Mouse (Mus musculus): ENCODE results near the gene Olfr394. TPM values are rescaled to one million over a fixed set of nuclear protein-coding genes. Genes with fewer than 3 reads are reported as not detected.
"Not testable (repeated sequence)": the region's sequence is repeated elsewhere in the genome, so short reads cannot be mapped to it uniquely, and the experiment has no call there.

Olfr394 gene
- not detected for total RNA-seq (2021)
- long read RNA-seq, experiment 1 = 0 reads
- long read RNA-seq, experiment 2 = 0 reads

- no peak for DNase-seq
Measured at GRCm38 (mm10) chr11:73890671-73891070, at the start of gene Olfr394. Olfr394 (minus strand) TSS chr11:73890771.

DNA sequence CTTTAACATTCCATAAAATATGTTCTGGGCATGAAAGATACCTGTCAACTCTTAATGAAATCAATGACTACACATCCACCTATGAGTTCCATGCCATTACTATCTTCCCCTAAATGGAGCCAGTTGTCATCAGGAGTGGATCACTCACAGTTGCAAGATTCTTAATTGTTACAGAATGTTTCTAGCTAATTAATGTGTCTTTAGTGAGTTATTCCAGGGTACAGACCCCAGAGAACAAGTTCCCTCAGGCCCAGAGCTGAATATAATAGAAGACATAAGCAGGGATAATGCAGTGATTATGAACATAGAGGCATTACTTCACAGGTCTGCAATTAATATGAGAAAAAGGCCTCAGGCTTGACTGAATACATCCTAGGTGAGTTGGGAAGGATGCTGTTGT lies 45.8 kb upstream of the Olfr394 start, which contains the start of gene Olfr23:
Olfr23 (plus strand) TSS at position 301 of the 400 bp plus-strand sequence.
- DNase-seq = no peak

- DNase-seq = not testable (repeated sequence)
Measured at GRCm38 (mm10) chr11:73909199-73909598, 18.6 kb upstream of the Olfr394 start, which contains the start of gene Olfr395. Olfr395 (minus strand) TSS chr11:73909299.

- no peak for DNase-seq
Measured at GRCm38 (mm10) chr11:73851354-73851753, 39.2 kb downstream of the Olfr394 start, which contains the start of gene Olfr393. Olfr393 (minus strand) TSS chr11:73851454.

Other genes with a start within 250 kb of the Olfr394 start
- gene Zfp735, start 202.0 kb downstream of the Olfr394 start, total RNA-seq (2021) = not detected
- gene Olfr389, start 110.1 kb downstream of the Olfr394 start, total RNA-seq (2021) = not detected
- not detected for gene Olfr390, start 107.8 kb downstream of the Olfr394 start, total RNA-seq (2021)
- not detected for gene Olfr391-ps, start 87.7 kb downstream of the Olfr394 start, total RNA-seq (2021)
- gene Olfr392, start 73.7 kb downstream of the Olfr394 start, total RNA-seq (2021) = not detected
- not detected for gene Olfr393, start 39.3 kb downstream of the Olfr394 start, total RNA-seq (2021)
- not detected for gene Olfr395, start 18.5 kb upstream of the Olfr394 start, total RNA-seq (2021)
- gene Olfr23, start 45.9 kb upstream of the Olfr394 start, total RNA-seq (2021) = not detected
- gene Olfr397, start 70.0 kb upstream of the Olfr394 start, total RNA-seq (2021) = not detected
- gene Olfr398, start 99.6 kb upstream of the Olfr394 start, total RNA-seq (2021) = not detected
- not detected for gene Olfr139, start 165.8 kb upstream of the Olfr394 start, total RNA-seq (2021)
- gene Olfr399, start 165.8 kb upstream of the Olfr394 start, total RNA-seq (2021) = not detected
- gene Zfp616, start 179.2 kb upstream of the Olfr394 start, total RNA-seq (2021) = not detected
- gene Olfr401, start 222.9 kb upstream of the Olfr394 start, total RNA-seq (2021) = not detected

All from gastrocnemius, postnatal 10 days (tissue).